Mouse (Mus musculus) layer of hippocampus, postnatal 10 days (tissue): ENCODE measurements around the gene Kdm6b. TPM values are rescaled to one million over a fixed set of nuclear protein-coding genes. Genes with fewer than 3 reads are reported as not detected.

ENCODE experiments used
- DNase-seq, 2 experiments: peaks; one replicate each; pipeline ENCODE4 v3.0.0; 2021; ENCODE audit warnings: low spot score in 2 of 2
- long read RNA-seq: library from polyadenylated mRNA; stranded (forward); transcript quantifications from one replicate; pipeline ENCODE4 v2.0.0, GENCODE M21; 2023
- total RNA-seq, 2 experiments: library from RNA; stranded (reverse); gene quantifications; 2 replicates each; pipeline ENCODE4 v1.2.3; 2021

Gene Kdm6b
- 10 to 100 TPM; 47.0 to 50.5 TPM for total RNA-seq
- long read RNA-seq, partial matches to known transcripts = 13 of 15 reads
- long read RNA-seq, other reads (novel, unspliced or antisense) = 2 of 15 reads

DNA sequence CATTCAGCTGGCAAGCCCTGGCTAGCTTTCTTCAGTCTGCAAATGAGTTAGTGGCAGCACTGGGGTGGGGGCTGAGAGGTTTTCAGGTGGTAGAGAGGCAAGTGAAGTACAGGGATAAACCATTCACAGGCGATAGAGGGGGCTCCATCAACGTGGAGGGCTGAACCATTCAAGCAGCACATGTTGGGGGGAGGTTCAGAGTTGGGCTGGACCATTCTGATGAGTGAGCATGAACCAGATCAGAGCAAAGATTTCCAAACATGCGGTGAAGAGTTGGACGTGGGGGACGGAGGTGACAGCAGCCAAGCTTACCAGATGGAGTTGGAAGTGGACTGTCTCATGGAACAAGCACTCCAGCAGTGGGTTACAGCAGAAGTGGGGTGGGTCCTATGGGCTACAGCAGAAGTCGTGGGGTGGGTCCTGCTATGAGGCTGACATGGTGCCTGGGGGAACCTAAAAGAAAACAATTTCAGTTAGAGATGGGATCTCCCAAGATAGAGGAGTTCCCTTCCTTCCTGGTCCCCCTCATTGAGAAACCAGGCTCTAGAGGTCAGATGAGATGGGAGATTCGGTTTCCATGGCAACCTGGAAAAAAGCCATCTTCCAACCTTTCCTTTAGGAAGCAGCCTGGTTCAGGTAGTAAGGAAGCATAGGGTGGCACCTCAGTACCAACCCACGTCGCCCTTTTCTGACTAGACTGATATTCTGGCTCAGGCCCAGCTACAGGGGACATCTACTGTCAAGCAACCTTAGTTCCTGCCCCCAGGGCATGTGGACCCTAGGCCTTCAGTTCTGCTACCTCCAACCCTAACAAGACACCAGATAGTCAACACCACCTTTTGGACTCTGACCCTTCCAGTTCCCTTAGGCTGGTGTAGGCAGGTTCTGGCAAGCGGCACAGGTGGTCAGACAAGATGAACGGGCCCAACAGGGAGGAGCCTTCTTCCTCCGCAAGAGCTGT is at the start of gene Kdm6b:
TSS of gene Kdm6b (minus strand) at position 455 of the 961 bp plus-strand sequence.
- peak in 1 of 2 experiments; percentile 67 for DNase-seq

DNA sequence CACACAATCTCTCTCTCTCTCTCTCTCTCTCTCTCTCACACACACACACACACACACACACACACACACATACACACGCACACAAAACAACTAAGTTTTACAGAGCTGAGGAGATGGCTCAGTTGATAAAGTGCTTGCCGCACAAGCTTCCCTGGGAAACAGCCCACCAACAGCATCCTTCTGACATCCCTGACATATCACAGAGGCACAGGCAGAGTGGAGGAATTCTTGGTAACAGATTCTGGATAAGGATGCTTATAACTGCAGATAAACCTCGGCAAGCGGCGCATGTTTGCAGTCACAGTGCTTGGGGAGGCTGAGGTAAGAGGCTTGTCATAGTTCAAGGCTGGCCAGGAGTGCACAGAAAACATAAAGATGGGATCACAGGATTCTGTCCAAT is 48.1 kb upstream of the Kdm6b start:
- no peak for DNase-seq

DNA sequence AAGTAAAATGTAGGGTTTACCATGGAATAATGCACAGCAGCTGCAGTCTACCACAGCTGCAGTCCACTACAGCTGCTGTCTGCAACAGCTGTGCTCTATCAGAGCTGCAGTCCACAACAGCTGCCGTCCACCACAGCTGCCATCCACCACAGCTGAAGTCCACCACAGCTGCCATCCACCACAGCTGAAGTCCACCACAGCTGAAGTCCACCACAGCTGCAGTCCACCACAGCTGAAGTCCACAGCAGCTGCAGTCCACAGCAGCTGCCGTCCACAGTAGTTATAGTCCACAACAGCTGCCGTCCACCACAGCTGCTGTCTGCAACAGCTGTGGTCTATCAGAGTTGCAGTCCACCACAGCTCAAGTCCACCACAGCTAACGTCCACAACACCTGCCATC is 46.4 kb upstream of the Kdm6b start:
- no peak for DNase-seq

DNA sequence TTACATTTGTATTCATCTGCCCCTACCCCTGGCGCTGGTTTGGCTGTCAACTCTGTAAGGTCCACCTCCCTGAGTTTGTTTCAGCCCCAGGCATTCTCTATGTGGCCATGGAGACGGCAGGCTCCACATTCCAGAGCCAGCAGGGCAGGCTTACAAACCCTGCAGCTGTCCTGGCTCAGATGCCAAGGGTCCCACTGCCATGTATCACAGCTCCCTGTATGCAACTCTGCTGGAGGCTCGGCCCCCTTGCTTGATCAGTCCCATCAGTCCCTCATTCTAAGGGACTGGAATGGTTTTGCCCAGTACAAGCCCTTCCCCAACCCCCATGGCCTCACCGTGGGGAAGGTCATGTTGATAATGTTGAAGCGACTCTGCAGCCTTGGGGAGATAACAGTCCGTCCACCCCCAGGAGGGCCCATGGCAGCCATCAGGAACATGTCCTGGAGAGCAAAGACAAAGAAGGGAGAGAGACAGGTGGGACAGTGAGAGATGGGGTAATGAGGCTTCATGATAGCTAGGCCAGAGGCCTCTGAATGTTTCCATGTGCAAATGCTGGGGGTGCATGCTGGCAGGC is 43.6 kb upstream of the Kdm6b start:
- peak; percentile 33 to 50 for DNase-seq

DNA sequence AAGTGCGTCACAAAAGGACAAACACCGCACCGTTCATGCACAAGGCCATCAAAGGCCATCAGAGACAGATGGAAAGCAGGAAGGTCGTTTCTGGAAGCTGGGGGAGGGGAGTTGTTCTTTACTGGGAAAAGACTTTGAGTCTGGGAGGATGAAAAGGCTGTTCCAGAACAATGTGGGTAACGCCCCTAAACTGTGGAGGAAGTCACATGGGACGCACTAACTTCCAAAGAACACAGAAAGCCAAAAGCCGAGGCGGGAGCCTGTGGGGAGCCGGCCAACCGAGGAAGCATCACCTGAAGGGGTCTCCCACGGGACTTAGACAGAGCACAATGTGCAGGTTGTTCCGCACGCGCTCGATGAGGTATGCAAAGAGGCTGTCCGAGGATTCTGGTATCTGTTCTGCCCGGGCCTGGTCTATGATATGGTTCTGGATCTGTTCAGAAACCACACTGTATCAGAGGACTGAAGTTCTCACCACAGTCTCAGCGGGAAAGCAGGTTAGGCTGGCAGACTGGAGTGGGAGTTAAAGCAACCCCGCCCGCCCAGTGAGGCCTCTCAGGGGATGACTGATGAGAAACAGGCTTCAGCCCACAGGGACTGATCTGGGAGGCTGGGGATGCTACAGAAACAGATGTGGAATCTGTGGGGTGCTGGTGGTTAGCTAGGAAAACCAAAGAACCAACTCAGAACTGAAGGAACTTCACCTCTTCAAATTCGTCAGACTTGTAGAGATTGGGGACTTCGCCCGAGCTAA is 38.8 kb upstream of the Kdm6b start:
- DNase-seq = no peak

DNA sequence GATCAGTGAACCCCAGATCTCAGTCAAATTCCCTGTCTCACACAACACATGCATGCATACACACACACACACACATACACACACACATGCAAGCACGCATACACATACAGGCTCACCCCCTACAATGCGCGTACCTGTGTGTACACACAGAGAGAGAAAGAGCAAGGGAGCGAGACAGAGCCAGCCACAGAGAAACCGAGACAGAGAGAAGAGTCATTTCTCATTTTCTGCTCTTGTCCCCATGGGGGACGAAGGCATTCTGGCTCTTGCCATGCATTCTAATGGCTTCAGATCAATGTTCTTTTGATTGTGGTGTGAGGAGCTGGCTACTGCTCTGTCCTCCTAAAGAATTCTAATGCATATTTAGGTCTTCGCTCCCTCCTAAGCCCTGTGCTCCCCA is 33.8 kb upstream of the Kdm6b start:
- DNase-seq = no peak

DNA sequence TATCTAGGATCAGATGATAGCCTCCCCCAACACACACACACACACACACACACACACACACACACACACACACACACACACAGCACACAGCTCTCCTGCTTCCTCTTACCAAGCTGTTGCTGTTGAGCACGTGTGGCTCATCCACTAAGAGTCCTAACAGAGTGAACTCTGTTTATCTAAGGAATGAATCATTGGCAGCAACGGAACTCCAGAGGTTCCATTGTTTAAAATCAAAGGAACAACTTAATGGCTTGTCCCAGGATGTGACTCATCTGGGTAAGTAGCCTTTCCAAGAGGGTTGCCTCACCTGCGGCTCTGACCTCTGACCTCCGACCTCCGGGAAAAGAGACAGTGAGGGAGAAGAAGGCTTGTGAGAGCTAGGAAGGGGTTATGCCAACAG is 29.9 kb upstream of the Kdm6b start:
- no peak for DNase-seq

DNA sequence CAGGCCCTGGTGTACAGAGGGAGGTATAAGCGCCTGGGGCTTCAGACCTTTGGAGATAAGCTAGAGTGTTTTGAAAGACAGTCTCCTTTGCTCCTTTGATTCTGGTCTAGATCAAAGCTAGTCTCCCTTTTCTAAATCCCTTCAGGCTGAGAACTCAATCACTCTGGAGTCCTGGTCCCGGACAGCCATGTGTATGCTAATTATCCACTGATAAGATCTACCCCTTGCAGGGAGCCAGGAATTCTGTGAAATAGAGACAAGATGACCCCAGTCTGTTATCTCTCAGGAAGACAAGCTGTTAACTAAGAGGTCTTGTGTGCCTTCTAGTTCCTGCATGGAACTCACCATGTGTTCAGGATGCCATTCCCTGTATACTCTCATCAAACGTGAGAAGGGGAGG is 23.8 kb upstream of the Kdm6b start:
- no peak for DNase-seq

DNA sequence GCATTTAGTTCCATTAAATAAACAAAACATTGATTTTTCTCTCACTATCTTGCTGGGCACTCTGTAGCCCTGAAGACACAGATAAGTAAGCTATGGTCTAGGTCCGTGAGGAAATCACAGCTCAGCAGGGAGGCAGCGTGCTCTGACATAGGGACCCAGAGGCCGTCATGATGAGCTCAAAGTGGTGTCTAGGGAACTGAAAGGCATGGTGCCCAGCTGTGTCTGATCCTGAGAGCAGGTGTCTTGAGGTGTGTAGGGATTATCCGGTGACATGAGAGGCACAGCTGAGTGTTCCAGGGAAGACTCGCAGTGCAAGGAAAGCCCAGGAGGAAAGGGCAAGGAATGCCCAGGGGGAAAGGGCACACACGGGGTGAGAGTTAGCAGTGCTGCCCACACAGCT is 19.7 kb upstream of the Kdm6b start:
- no peak for DNase-seq

DNA sequence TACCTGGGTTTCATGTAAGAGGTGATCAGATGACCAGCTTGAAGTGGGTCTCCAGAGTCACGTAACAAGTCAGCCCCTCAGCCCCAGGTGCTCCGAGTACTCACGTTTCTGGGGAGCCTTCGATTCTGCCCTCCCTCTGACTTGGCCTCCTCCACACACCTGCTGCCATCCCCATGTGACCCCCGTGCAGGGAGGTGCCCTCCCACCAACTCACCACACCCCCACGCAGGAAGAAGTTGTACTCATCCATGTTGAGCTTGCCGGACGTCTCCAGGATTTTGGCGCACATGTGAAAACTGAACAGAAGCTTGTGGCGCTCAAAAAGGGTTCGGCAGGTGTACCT is 19.1 kb upstream of the Kdm6b start:
- no peak for DNase-seq

DNA sequence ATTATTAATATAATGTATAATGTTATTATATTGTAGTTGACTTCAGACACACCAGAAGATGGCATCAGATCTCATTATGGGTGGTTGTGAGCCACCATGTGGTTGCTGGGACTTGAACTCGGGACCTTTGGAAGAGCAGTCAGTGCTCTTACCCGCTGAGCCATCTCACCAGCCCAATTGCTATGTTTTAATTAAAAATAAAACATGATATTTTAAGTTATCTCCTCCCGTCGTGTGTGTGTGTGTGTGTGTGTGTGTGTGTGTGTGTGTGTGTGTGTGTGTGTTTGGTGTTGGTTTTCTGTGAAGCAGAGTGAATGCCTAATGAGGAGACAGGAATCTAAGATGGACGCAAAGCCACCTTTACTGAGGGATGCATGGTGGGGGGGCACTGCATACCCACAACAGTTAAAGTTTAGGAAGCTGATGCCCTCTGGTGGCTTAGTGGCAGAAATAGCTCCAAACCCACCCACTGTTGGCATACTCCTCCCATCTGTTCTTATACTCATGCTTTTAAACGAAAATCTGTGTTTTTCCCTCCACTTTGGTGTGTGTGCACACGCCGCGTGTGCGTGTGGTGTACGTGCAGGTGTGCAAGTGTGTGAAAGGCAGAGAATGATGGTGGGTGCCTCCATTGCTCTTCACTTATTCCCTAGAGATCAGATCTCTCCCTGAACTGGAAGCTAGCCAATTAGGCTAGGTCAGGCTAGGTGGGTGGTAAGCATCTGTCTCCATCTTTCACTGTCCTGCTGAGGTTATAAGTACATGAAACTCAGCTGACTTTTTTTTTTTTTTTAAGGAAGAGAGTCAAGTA is 18.6 kb upstream of the Kdm6b start:
- peak; percentile 74 to 80 for DNase-seq

DNA sequence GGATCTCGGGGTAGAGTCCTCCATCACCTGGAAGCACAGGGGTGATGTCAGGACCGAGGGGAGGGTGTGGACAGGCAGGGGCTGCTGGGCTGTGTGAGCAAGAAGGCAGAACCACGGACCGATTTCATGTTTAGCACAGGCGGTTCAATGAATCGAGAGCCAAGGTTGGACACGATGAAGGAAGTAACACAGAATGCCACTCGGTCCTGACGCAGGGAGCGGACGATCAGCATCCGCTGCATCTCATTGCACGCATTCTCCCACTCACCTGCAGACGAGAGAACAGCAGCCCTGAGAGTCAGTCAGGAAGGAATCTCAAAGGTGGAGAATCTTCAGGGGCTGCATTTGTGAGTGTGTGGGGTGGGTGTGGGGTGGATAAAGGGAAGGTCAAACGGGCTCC is 17.2 kb upstream of the Kdm6b start:
- no peak for DNase-seq

DNA sequence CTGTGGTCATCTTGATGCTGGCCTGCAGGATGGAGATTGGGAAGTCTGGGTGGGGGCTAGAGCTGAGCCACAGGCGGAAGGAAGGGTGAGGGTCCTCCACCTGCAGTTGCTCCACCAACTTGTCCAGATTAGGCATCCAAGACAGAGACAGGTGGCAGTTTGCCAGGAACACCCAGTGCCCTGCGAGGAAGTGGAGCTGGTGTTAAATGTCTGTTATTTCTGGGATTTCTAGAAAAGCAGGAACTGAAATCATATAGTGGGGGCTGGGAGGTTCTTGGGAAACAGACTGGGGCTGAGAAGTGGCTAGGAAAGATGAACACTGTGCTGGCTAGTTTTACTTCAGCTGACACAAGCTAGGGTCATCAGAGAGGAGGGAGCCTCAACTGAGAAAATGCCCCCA is 15.8 kb upstream of the Kdm6b start:
- no peak for DNase-seq

DNA sequence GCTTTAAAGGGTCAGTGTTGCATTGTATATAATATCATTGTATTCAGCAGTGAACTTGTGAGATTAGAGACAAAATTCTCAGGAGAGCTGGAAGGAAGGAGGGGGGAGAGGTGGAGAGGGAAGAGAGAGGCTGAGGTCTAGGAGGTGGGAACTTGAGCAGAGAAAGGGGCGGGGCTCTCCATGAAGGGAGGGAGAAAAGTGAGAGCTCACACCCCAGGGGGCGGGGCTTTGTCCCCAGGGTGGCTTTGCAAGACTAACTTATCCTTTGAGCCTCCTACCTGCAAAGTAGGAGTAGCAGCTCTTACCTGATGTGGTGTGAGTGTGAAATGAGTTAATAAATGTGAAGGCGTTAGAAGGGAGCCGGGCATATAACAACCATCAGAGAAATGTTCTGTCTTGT is 15.3 kb upstream of the Kdm6b start:
- DNase-seq = no peak

DNA sequence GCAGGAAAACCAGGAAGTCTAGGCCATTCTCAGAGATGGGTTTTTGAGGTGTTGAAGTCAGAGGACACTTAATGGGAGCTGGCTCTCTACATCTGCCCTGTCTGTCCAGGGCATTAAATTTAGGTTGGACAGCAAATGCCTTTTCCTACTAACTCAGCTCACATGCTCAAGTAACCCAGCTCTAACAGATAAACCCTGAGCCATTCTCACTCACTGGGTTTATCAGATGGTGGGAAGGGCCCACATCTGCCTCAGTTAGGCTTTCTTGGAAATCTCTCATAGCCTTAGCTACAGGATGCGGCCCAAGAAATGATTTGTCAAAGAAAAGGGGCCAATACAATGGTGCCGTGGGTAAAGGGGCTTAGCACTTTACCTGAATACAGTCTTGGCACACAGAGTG is 12.8 kb upstream of the Kdm6b start:
- DNase-seq = no peak

DNA sequence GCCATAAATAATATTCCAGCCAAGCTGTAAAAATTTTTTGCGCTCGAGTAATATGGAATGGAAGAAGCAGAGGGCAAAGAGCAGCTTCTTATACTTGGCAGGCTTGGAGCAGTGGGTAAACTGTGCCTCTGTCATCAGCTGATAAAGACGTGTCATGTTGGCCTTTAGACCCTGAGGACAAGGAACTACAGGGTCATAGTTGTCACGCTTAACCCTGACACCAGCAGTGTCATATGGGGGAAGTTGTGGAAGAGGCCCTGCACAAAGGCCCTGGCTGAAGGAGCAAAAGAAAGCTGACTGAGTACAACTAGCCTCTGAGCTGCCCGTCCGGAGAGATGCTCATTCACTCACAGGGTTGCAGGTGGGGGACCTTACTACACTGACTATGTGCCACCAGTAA is 10.4 kb upstream of the Kdm6b start:
- DNase-seq = no peak

DNA sequence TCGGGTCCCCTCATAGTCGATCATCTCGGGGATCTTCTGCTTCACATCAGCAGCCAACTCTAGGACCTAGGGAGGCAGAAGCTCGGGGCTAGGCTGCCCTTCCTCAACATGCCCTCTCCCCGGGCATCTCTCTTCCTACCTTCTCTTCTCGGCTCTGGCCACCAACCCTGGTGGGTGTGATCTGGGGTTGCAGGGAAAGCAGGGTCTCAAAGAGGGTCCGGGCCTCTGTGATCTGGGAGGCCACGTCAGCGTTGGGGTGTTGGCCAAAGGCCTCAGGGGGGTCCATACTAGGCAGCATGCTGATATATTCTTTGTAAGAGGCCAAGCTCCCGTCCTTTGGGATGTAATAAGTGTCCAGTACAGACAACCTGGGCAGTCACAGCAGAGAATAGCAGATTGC is 9.4 kb upstream of the Kdm6b start:
- DNase-seq = no peak

DNA sequence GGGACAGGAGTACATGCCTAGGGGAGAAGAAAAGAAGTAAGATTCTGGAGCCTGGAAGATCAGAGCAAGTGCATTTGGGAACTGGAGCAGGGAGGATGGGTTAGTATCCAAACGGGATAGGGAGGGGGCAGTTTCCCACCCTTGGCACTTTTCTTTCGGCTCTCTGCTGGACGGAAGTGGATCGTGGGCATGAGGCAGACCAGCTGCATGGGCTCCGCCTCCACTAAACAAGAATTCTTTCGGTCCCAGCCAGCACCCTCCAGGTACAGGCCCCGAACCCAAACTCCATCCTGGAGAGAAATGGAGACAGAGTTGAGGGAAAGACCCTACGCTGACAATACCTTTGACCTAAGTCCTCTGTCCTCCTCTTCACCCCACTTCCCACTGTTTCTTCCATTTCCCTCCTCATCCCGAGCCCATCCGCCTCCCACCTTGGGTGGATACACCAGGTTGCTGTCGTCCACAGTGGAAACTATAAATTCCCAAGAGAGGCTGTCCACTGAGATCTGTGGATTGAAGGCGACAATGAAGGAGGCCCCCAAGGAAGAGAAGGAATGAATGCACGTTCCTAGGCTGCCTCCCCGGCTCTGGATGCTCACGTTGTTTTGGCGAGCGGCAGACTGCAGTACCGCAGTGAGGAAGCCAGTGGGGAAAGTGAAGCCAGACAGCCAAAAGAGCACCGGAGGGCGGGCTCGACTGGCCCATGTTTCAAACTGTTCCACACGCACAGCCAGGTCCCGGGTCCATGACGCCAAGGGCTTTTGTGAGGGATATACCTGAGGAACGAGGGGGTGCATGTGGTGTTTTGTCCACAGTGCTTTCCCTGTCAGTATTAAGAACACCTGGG is 7.9 kb upstream of the Kdm6b start:
- peak in 1 of 2 experiments; percentile 7 for DNase-seq

DNA sequence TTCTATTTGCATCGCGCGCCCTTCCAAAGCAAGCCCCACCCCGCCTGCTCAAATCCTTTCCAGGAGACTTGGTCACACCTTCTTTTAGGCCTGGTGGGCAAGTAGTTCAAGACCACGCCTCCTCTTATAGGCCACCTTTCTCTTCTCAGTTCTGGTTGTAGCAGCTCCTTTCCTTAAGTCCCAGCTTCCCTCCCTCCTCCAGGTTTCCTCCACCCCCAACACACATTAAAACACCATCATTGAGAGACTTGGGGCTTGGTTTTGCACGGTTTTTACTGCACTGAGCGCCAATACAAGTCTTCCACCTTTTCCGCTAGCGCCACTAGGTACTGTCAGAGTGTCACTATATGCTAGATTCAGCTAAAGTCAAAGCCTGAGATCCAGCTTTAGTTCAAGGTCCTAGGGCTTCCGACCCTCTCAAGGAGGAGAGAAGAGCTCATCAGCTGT is 7.1 kb upstream of the Kdm6b start:
- no peak for DNase-seq
